9 mouse cellular contexts compared by ENCODE assay signal in genomic region chr8:117379131-117379530, GRCm38 (mm10).
DNase-seq lines count a peak whose midpoint lies in the region; ATAC-seq and TF ChIP-seq lines count a peak whose summit lies in the region.
"Had no signal": no experiment of that assay in that cellular context is flagged by ENCODE, and none has a peak within 500 bp of the region (broad histone marks: within the 10 kb centered on the region; RNA-seq: fewer than 3 reads in every experiment).

No protein-coding gene starts in this region.

- peak; percentile 60 for ATAC-seq in Patski
- ATAC-seq in hindbrain, embryonic 11.5 days (ENCODE audit: low FRiP score) = peak; percentile 56
- no peak for ATAC-seq in erythroid progenitor cell, adult 5-6 weeks (replicated peaks; ENCODE audit: low FRiP score, poor library complexity, severe bottlenecking)

- no peak overlapping the region for H3K27ac ChIP-seq in hindbrain, embryonic 11.5 days (ENCODE audit: low read depth, low read length)
- H3K27ac ChIP-seq: liver, embryonic 15.5 days had no signal

- H3K4me3 ChIP-seq in hindbrain, embryonic 11.5 days (ENCODE audit: low read depth, low read length) = no peak overlapping the region
- H3K4me3 ChIP-seq: liver, embryonic 15.5 days had no signal

- no peak for TF ChIP-seq CTCF in Patski (IDR thresholded peaks at IDR 0.05)

- DNase-seq in Patski (ENCODE audit: low read depth, low spot score) = no peak
- DNase-seq in adrenal gland, postnatal 36 days = peak; percentile 84 to 87
- peak; percentile 69 to 72 for DNase-seq in frontal cortex, postnatal 10 days (ENCODE audit: low spot score in 2 of 2)
- peak; percentile 48 for DNase-seq in hindbrain, embryonic 11.5 days (ENCODE audit: low spot score)
- peak; percentile 71 to 79 for DNase-seq in layer of hippocampus, postnatal 10 days (ENCODE audit: low spot score in 2 of 2)
- peak; percentile 58 for DNase-seq in lung, postnatal 25 days (ENCODE audit: low spot score)
- peak; percentile 80 for DNase-seq in right cerebral cortex, postnatal 14 days

- 60% methylated on average over 10 of the region's 10 CpGs for WGBS in hindbrain, embryonic 11.5 days

- H3K27me3 ChIP-seq in Patski = no peaks in the 10 kb centered on the region
- no peaks in the 10 kb centered on the region for H3K27me3 ChIP-seq in hindbrain, embryonic 11.5 days (ENCODE audit: control insufficient read depth, insufficient read depth, low read length)
- H3K27me3 ChIP-seq: liver, embryonic 15.5 days had no signal

- no peaks in the 10 kb centered on the region for H3K9me3 ChIP-seq in hindbrain, embryonic 11.5 days (ENCODE audit: control insufficient read depth, low read length)
- H3K9me3 ChIP-seq: liver, embryonic 15.5 days had no signal

- in situ Hi-C loops in Patski (cut with MboI; ENCODE audit: low pct_unique_long_range_greater_than_20kb) = loop anchor here (5.0 to 10.0 kb wide), 2 partner anchors 37 to 114 kb away; no protein-coding TSS in a partner anchor

- H3K4me1 ChIP-seq in hindbrain, embryonic 11.5 days (replicated peaks; ENCODE audit: control insufficient read depth, insufficient read depth, low read length) = no peaks in the 10 kb centered on the region

- CTCF ChIA-PET in Patski (lab: Charles Lee) = interaction anchor here (1.0 to 1.3 kb wide), 4 partner anchors 9 to 154 kb away, joined by 3 to 6 read pairs (median 4); no protein-coding TSS in a partner anchor

- POLR2A ChIA-PET in Patski (lab: Charles Lee) = interaction anchor here (1.0 to 1.6 kb wide), 2 partner anchors 9 to 122 kb away, joined by 3 to 5 read pairs; partner anchors contain the start of gene Cmip

- no peaks in the 10 kb centered on the region for H3K36me3 ChIP-seq in hindbrain, embryonic 11.5 days (ENCODE audit: control insufficient read depth, insufficient read depth, low read length)

- H3K4me2 ChIP-seq in hindbrain, embryonic 11.5 days (replicated peaks; ENCODE audit: low read depth, low read length) = no peak overlapping the region
- H3K4me2 ChIP-seq: liver, embryonic 15.5 days had no signal

- H3K9ac ChIP-seq in hindbrain, embryonic 11.5 days (ENCODE audit: low read depth, low read length) = no peak overlapping the region
- H3K9ac ChIP-seq: liver, embryonic 15.5 days had no signal
